Mouse (Mus musculus): ENCODE measurements around the gene Tnxb. TPM values are rescaled to one million over a fixed set of nuclear protein-coding genes. Genes with fewer than 3 reads are reported as not detected.

Tnxb gene
- polyA plus RNA-seq, 1 experiment from 2014 or later = 0.05 TPM

GRCm38 (mm10) chr17:34654392-34654791 is 15.9 kb upstream of the Tnxb start:
- Histone ChIP-seq H3K36me3 (peaks cover 50% of the 10 kb centered on the region), H3K4me3 (no peak overlapping the region), H3K4me1 (no peaks in the 10 kb centered on the region), H3K9ac (replicated peaks) (no peak overlapping the region), H3K4me2 (replicated peaks) (no peak overlapping the region), H3K27ac (replicated peaks) (no peak overlapping the region), H3K27me3 (no peaks in the 10 kb centered on the region; the same call in 1 of the 2 replicates), H3K9me3 (no peaks in the 10 kb centered on the region)
- ATAC-seq (replicated peaks) = no peak
- WGBS = 92% methylated on average over 13 of the region's 13 CpGs

- Histone ChIP-seq H3K9me3 (no peaks in the 10 kb centered on the region), H3K4me1 (no peaks in the 10 kb centered on the region), H3K27ac (replicated peaks) (no peak overlapping the region), H3K4me2 (replicated peaks) (no peak overlapping the region), H3K27me3 (peaks cover 5% of the 10 kb centered on the region), H3K4me3 (no peak overlapping the region), H3K36me3 (peaks cover 43% of the 10 kb centered on the region), H3K9ac (replicated peaks) (no peak overlapping the region)
- WGBS = 87% methylated on average over 7 of the region's 7 CpGs
- 0 out of 2 replicates have a peak, but pooled peaks have one; percentile 20 for ATAC-seq (replicated peaks)
Observed at GRCm38 (mm10) chr17:34655160-34655559, 15.2 kb upstream of the Tnxb start.

- H3K4me1 ChIP-seq = no peaks in the 10 kb centered on the region
- 67% methylated on average over 4 of the region's 4 CpGs for WGBS
- H3K9me3 ChIP-seq = no peaks in the 10 kb centered on the region
- no peak overlapping the region for H3K27ac ChIP-seq (replicated peaks)
- H3K9ac ChIP-seq (replicated peaks) = no peak overlapping the region
- peaks cover 10% of the 10 kb centered on the region for H3K27me3 ChIP-seq
- H3K36me3 ChIP-seq = peaks cover 38% of the 10 kb centered on the region
- no peak overlapping the region for H3K4me2 ChIP-seq (replicated peaks)
- H3K4me3 ChIP-seq = no peak overlapping the region
- ATAC-seq (replicated peaks) = peak; percentile 13; the same call in 1 of the 2 replicates
Observed at GRCm38 (mm10) chr17:34655581-34655991, 14.7 kb upstream of the Tnxb start.

GRCm38 (mm10) chr17:34656666-34657065 is 13.7 kb upstream of the Tnxb start:
- H3K4me2 ChIP-seq (replicated peaks) = no peak overlapping the region
- no peak overlapping the region for H3K9ac ChIP-seq (replicated peaks)
- no peak overlapping the region for H3K4me3 ChIP-seq
- peaks cover 19% of the 10 kb centered on the region for H3K27me3 ChIP-seq
- peaks cover 28% of the 10 kb centered on the region for H3K36me3 ChIP-seq
- H3K4me1 ChIP-seq = 0 out of 2 replicates have a peak, but pooled peaks cover 6% of the 10 kb centered on the region
- H3K9me3 ChIP-seq = no peaks in the 10 kb centered on the region
- H3K27ac ChIP-seq (replicated peaks) = no peak overlapping the region
- WGBS = 47% methylated on average over 8 of the region's 8 CpGs
- no peak for ATAC-seq (replicated peaks)

- H3K4me1 ChIP-seq = 0 out of 2 replicates have a peak, but pooled peaks cover 6% of the 10 kb centered on the region
- 52% methylated on average over 2 of the region's 2 CpGs for WGBS
- ATAC-seq (replicated peaks) = no peak
Observed at GRCm38 (mm10) chr17:34657271-34657670, 13.1 kb upstream of the Tnxb start.

GRCm38 (mm10) chr17:34658145-34658544 is 12.2 kb upstream of the Tnxb start:
- ATAC-seq (replicated peaks) = no peak
- Histone ChIP-seq H3K9me3 (no peaks in the 10 kb centered on the region), H3K27ac (replicated peaks) (no peak overlapping the region), H3K4me3 (no peak overlapping the region), H3K9ac (replicated peaks) (no peak overlapping the region), H3K4me1 (0 out of 2 replicates have a peak, but pooled peaks cover 6% of the 10 kb centered on the region), H3K27me3 (peaks cover 19% of the 10 kb centered on the region), H3K36me3 (peaks cover 13% of the 10 kb centered on the region), H3K4me2 (replicated peaks) (no peak overlapping the region)
- 85% methylated on average over 2 of the region's 2 CpGs for WGBS

More at GRCm38 (mm10) chr17:34657271-34657670, 13.1 kb upstream of the Tnxb start:
- H3K4me3 ChIP-seq = no peak overlapping the region
- peaks cover 19% of the 10 kb centered on the region for H3K27me3 ChIP-seq
- H3K27ac ChIP-seq (replicated peaks) = no peak overlapping the region
- H3K9ac ChIP-seq (replicated peaks) = no peak overlapping the region
- H3K36me3 ChIP-seq = peaks cover 22% of the 10 kb centered on the region
- no peaks in the 10 kb centered on the region for H3K9me3 ChIP-seq
- H3K4me2 ChIP-seq (replicated peaks) = no peak overlapping the region

GRCm38 (mm10) chr17:34658591-34658990 is 11.7 kb upstream of the Tnxb start:
- peaks cover 19% of the 10 kb centered on the region for H3K27me3 ChIP-seq
- 0 out of 2 replicates have a peak, but pooled peaks cover 6% of the 10 kb centered on the region for H3K4me1 ChIP-seq
- H3K4me2 ChIP-seq (replicated peaks) = no peak overlapping the region
- no peak overlapping the region for H3K9ac ChIP-seq (replicated peaks)
- H3K9me3 ChIP-seq = no peaks in the 10 kb centered on the region
- no peak overlapping the region for H3K27ac ChIP-seq (replicated peaks)
- 81% methylated on average over 3 of the region's 3 CpGs for WGBS
- H3K36me3 ChIP-seq = peaks cover 8% of the 10 kb centered on the region
- no peak for ATAC-seq (replicated peaks)
- no peak overlapping the region for H3K4me3 ChIP-seq

- 75% methylated on average over 12 of the region's 12 CpGs for WGBS
Observed at GRCm38 (mm10) chr17:34659181-34659896, 11.0 kb upstream of the Tnxb start.

GRCm38 (mm10) chr17:34659897-34660214 is 10.5 kb upstream of the Tnxb start:
- no peak for ATAC-seq (replicated peaks)
- Histone ChIP-seq H3K9me3 (no peaks in the 10 kb centered on the region), H3K9ac (replicated peaks) (no peak overlapping the region), H3K4me2 (replicated peaks) (no peak overlapping the region), H3K27ac (replicated peaks) (no peak overlapping the region), H3K36me3 (no peaks in the 10 kb centered on the region), H3K27me3 (peaks cover 19% of the 10 kb centered on the region), H3K4me1 (0 out of 2 replicates have a peak, but pooled peaks cover 6% of the 10 kb centered on the region), H3K4me3 (no peak overlapping the region)
- 67% methylated on average over 3 of the region's 3 CpGs for WGBS

More at GRCm38 (mm10) chr17:34659181-34659896, 11.0 kb upstream of the Tnxb start:
- H3K36me3 ChIP-seq = 0 out of 2 replicates have a peak, but pooled peaks cover 2% of the 10 kb centered on the region
- H3K4me2 ChIP-seq (replicated peaks) = no peak overlapping the region
- no peaks in the 10 kb centered on the region for H3K9me3 ChIP-seq
- H3K4me1 ChIP-seq = 0 out of 2 replicates have a peak, but pooled peaks cover 6% of the 10 kb centered on the region
- no peak overlapping the region for H3K9ac ChIP-seq (replicated peaks)
- H3K4me3 ChIP-seq = no peak overlapping the region
- no peak overlapping the region for H3K27ac ChIP-seq (replicated peaks)
- no peak for ATAC-seq (replicated peaks)
- H3K27me3 ChIP-seq = peaks cover 19% of the 10 kb centered on the region

- Histone ChIP-seq H3K27me3 (peaks cover 19% of the 10 kb centered on the region), H3K4me1 (0 out of 2 replicates have a peak, but pooled peaks cover 6% of the 10 kb centered on the region), H3K9ac (replicated peaks) (no peak overlapping the region), H3K36me3 (no peaks in the 10 kb centered on the region), H3K9me3 (no peaks in the 10 kb centered on the region), H3K4me3 (no peak overlapping the region), H3K4me2 (replicated peaks) (no peak overlapping the region), H3K27ac (replicated peaks) (no peak overlapping the region)
- WGBS = 38% methylated on average over 11 of the region's 11 CpGs
- ATAC-seq (replicated peaks) = no peak
Observed at GRCm38 (mm10) chr17:34660259-34660820, 10.0 kb upstream of the Tnxb start.

GRCm38 (mm10) chr17:34661121-34661591 is 9.2 kb upstream of the Tnxb start:
- no peaks in the 10 kb centered on the region for H3K9me3 ChIP-seq
- H3K4me2 ChIP-seq (replicated peaks) = peak overlapping the region; percentile 22
- WGBS = 11% methylated on average over 19 of the region's 19 CpGs
- H3K27ac ChIP-seq (replicated peaks) = no peak overlapping the region
- ATAC-seq (replicated peaks) = no peak
- no peaks in the 10 kb centered on the region for H3K36me3 ChIP-seq
- H3K27me3 ChIP-seq = peaks cover 19% of the 10 kb centered on the region
- H3K4me1 ChIP-seq = 0 out of 2 replicates have a peak, but pooled peaks cover 6% of the 10 kb centered on the region
- H3K4me3 ChIP-seq = peak overlapping the region; percentile 5; the same call in 1 of the 2 replicates
- H3K9ac ChIP-seq (replicated peaks) = no peak overlapping the region

- H3K36me3 ChIP-seq = no peaks in the 10 kb centered on the region
- H3K4me1 ChIP-seq = 0 out of 2 replicates have a peak, but pooled peaks cover 6% of the 10 kb centered on the region
- ATAC-seq (replicated peaks) = no peak
- H3K4me2 ChIP-seq (replicated peaks) = no peak overlapping the region
- H3K9ac ChIP-seq (replicated peaks) = no peak overlapping the region
- H3K27ac ChIP-seq (replicated peaks) = no peak overlapping the region
- H3K4me3 ChIP-seq = no peak overlapping the region
- H3K9me3 ChIP-seq = no peaks in the 10 kb centered on the region
- peaks cover 19% of the 10 kb centered on the region for H3K27me3 ChIP-seq
- 82% methylated on average over 1 of the region's 1 CpGs for WGBS
Observed at GRCm38 (mm10) chr17:34662468-34662867, 7.9 kb upstream of the Tnxb start.

Measured in forebrain, embryonic 15.5 days (tissue).